Mouse (Mus musculus): ENCODE measurements around the gene Nol3.
A peak's percentile ranks its signal among the peaks of the same experiment; 100 is the strongest.
"Not testable (repeated sequence)": the region's sequence is repeated elsewhere in the genome, so short reads cannot be mapped to it uniquely, and the experiment has no call there.

Gene Nol3

GRCm38 (mm10) chr8:105275840-105276239 is at the start of gene Nol3:
TSS of gene Nol3 (plus strand) at chr8:105276140.
- no peak for DNase-seq

DNA sequence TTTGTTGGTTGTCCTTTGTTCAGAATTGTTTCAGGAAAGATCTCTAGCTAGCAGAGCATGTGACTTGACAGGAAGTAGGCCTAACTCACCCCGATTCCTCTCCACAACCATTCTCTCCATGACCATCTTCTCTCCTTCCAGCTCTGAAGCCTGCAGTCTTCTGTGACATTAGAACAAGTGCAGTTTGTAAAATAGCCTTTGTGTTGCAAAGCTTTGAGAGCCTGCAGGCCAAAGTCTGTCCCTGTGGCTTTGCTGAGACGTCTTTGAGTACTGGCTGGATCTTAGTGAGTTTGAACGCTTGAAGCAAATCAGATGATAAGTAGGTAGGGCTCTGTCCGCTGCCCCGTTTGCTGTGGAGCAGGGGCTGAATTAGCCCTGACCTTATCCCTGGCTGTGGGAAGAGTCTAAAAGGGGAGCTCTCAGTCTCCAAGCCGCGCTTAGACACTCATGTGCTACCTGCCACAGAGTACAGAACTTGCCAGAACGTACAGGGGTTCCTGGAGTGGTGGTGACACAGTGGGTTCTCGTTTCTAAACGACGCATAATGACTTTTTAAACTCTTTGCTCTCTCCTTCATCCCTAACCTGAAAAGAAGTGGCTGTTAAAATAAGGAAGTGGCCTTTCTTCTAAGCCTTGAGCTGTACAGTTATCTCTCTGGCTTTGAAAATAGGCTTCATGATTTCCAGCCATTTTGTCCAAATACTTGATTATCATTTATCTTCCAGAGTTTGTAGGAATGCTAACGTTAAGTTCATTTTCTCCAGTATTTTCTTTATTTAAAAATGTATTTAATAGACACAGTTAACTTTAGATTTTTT is 44.2 kb upstream of the Nol3 start:
- DNase-seq = no peak

DNA sequence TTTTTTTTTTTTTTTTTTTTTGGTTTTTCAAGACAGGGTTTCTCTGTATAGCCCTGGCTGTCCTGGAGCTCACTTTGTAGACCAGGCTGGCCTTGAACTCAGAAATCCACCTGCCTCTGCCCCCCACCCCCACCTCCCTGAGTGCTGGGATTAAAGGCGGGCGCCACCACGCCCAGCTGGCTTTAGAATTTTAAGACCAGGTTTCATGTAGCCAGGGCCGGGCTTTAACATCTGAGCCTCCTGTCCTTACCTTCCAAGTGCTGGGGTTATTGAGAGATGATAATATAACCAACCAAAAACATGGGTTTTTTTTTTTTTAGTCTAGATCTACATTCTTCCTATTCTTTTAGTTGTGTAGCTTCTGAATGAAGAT is 43.6 kb upstream of the Nol3 start:
- DNase-seq = not testable (repeated sequence)

DNA sequence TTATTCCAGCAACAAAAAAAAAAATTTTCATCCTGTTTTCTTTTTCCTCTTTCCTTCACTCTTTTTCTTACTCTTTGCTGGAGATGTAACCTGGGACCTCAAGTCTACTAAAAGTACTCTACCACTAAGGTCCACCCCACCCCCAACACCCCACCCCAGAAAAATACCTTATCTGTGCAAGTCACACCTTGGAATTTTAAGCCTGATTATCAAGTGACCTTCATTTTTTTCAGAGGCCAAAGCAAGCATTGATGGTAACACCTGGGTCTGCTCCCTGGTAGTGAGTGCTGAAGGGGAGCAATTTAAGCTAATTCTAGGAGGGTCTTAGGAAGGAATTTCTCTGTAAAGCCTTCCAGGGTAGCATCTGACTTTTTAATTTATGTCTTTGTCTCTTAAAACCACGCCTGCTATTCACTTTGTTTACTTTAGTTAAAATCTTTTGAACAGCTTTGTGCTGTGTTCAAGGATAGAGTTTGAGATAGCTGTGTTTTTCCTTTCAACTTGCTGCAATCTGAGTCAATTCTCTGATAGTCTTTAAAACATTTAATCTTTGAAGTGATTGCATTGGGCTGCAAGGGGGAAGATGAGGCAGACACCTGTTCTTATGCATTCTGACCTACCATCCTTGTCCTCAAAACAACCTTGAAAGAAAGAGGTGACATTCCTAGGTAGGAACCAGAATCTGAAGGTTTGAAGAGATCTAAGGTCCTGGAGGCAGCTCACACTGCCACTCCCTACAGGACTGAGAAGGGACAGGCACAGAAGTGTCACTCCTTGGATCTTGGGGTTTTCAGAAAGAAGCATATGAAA is 42.6 kb upstream of the Nol3 start:
- DNase-seq = no peak

- DNase-seq = no peak
Observed at GRCm38 (mm10) chr8:105235206-105235605, 40.7 kb upstream of the Nol3 start.

GRCm38 (mm10) chr8:105237442-105238142 is 38.3 kb upstream of the Nol3 start:
- DNase-seq = no peak

DNA sequence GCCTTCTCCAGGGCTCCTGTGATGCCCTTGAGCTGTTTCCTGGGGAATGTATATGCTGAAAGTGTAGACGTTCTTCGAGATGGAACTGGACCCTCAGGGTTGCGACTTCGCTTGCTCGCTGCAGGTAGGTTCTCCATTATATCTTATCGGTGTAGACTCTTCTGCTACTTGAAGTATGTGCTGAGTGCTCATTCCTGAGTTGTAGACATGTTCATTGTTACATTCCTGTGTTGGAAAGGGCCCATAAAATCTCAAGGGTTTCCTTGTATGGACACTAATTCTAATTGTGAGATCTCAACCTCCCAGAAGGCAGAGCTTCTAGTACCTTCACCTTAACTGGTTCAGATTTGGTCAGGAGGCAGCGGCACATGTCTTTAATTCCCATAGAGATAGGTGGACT is 34.9 kb upstream of the Nol3 start:
- DNase-seq = no peak

DNA sequence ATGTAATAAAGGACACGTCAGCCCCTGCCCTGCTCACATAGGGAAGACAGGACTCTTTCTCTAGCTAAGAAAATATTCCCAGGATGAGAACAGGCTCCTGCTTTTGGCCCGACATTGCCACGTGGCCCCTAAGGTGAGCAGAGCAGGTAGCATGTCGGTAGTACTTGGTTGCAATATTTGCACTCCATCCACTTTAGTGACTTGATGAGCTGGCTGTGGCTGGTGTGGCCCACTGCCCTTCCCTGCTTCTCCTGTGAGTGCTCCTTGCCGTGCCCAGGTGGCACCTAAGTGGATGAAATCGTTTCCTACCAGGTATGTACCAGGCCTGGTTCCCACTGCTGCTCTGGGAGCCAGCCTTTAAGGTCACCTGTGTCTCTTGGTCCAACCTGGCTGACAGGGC is 24.0 kb upstream of the Nol3 start:
- DNase-seq = no peak

GRCm38 (mm10) chr8:105252680-105253537 is 23.0 kb upstream of the Nol3 start:
- no peak for DNase-seq

GRCm38 (mm10) chr8:105253766-105254151 is 22.2 kb upstream of the Nol3 start:
- peak in 1 of 2 experiments; percentile 39 for DNase-seq

DNA sequence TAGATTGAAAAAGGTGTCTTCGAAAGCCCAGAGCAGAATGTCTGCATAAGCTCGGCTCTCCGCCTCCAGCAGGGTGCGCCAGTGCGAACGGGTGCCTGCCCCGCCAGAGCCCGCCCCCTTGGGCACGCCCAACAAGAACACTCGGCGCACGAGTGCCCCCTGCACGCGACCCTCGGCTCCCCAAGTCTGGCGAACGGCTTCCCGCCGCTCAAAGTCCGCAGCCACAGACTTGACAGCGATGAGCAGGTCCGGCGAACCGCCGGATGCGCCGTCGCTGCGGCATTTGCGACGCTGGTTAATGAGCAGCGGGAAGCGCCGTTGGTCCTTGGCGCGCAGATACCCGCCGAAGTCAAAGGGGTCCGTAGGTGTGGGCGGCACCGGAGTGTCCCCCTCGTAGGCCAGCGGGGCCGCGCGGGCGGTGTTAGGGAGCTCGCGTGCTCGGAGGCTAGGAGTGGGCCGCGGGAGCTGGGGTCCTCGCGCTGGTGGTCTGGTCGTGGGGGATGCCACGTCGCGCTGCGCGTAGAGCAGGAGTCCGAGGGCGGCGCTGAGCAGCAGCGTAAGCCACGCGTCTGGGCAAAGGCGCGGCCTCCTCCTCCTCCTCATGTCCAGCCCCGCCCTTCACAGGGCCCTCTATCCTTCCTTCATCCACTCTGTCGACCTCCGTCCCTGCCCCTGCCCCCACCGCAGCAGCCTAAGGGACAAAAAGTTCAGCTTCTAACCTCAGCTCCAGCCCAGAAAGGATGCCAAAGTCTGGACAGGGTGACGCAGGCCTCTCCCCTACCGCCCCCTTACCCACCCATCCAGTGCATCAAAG is 21.6 kb upstream of the Nol3 start:
- peak; percentile 96 to 97 for DNase-seq

DNA sequence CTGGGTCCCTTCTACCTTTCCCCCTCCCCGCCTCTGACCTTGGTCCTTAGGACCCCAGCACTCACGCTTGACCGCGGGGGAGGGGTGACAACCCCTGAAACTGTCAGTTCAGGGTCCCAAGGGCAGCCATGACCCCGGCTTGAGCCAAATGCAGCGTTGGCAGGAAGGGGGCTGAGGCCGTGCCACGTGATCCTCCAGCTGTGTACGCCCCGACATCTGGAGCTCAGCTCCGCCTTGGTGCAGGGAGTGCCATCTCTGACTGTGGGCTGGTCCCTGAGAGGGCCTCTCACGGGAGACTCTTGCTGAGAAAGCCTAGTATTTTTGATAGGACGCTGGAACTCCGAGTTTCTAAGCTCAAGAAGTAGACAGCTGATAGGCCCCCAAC is 21.0 kb upstream of the Nol3 start, which contains the start of gene B3gnt9:
Gene B3gnt9 (minus strand): TSS at position 188 of the 385 bp plus-strand sequence.
- peak in 1 of 2 experiments; percentile 51 for DNase-seq

GRCm38 (mm10) chr8:105257318-105258114 is 18.4 kb upstream of the Nol3 start:
- no peak for DNase-seq

GRCm38 (mm10) chr8:105258911-105259720 is 16.8 kb upstream of the Nol3 start:
- peak; percentile 54 to 58 for DNase-seq

- DNase-seq = peak; percentile 86 to 90
Observed at GRCm38 (mm10) chr8:105259721-105260320, 16.1 kb upstream of the Nol3 start.

DNA sequence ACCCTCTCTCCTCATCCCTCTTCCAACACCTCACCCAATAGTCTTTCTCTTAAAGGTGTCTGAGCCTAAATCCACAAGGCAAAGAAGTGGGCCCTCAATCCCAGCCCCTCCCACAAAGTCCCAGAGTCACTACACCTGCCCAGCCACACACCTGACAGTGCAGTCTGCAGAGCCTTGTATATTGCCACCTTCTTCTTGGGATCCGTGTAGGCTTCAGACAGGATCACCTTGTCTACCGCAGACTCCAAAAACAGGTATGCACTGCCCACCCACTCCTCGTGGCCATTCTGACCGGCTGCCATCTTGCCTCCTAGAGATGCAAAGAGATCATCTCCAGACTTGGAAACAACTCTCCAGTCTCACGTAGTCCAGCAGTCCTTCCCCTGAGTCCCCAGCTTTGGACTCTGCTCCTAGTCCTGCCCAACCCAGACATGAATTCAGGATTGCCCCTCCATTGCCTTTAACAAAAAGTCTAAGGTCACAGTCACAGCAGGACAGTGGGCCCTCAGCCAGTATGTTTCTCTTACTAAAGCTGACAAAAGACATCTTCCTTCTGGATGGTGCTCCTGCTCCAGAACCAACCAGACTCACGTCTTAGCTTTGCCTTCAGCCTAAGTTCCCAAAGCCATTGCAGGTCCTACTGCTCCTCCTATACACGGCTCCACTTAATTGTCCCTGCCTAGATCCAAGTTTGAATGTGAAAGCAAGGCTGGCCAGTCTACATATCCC is 15.4 kb upstream of the Nol3 start:
- DNase-seq = no peak

DNA sequence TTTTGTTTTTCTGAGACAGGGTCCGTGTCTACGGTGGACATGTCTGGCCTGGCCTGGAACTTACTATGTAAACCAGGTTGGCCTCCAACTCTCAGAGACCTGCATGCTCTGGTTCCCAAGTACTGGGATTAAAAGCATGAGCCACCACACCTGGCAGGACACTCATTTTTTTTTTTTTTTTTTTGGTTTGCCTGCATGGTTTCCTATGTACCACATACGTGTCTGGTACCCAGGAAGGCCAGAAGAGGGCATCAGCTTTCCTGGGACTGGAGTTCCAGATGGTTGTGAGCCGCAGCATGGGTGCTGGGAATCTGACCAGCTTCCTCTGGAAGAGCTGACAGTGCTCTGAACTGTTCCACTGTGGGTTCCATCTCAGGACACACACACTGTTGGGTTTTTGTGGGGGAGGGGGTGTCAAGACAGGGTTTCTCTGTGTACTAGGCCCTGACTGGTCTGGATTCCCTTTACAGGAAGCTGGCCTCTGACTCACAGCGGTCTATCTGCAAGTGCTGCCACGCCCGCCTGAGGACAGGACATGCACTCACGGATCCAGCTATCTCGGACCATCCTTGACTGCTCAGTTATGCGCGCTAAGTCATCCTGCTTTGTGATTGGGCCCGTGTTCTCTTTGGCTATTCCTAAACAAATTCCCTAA is 14.5 kb upstream of the Nol3 start:
- DNase-seq = no peak
